Mouse (Mus musculus): ENCODE results near the gene Tcaf1. TPM values are rescaled to one million over a fixed set of nuclear protein-coding genes. Genes with fewer than 3 reads are reported as not detected.
A peak's percentile ranks its signal among the peaks of the same experiment; 100 is the strongest.

Gene Tcaf1
- polyA plus RNA-seq, 1 experiment from 2014 or later: 104 TPM

GRCm38 (mm10) chr6:42644912-42645549 is 64.9 kb downstream of the Tcaf1 start, which contains the start of gene Tcaf2:
Gene Tcaf2, minus strand, starts transcription at chr6:42645254.
- WGBS: under 1% methylated on average over 23 of the region's 23 CpGs
- ATAC-seq (replicated peaks; ENCODE audit: insufficient number of reproducible peaks, low FRiP score, low TSS enrichment, low read depth) (peak; percentile 99), DNase-seq (ENCODE audit: low spot score) (peak; percentile 92)
- H3K9me3 ChIP-seq (replicated peaks; ENCODE audit: control insufficient read depth, low read length): no peaks in the 10 kb centered on the region
- H3K27me3 ChIP-seq (ENCODE audit: control insufficient read depth, insufficient read depth, low read length): no peaks in the 10 kb centered on the region
- no peaks in the 10 kb centered on the region for H3K4me1 ChIP-seq (ENCODE audit: control insufficient read depth, insufficient read depth, low read length)
- H3K9ac ChIP-seq (replicated peaks; ENCODE audit: low read length): no peak within 1 kb of the TSS; the same call in 1 of the 2 replicates
- H3K4me2 ChIP-seq (ENCODE audit: low read depth, low read length): peak within 1 kb of the TSS; percentile 41
- H3K4me3 ChIP-seq (ENCODE audit: low read depth, low read length): peak within 1 kb of the TSS; percentile 19
- no peak within 1 kb of the TSS for H3K27ac ChIP-seq (replicated peaks; ENCODE audit: low read depth, low read length)
- H3K36me3 ChIP-seq (replicated peaks; ENCODE audit: control insufficient read depth, insufficient read depth, low read depth, low read length): no peaks in the 10 kb centered on the region

- Histone ChIP-seq H3K27ac (replicated peaks; ENCODE audit: low read depth, low read length) (no peak overlapping the region), H3K36me3 (replicated peaks; ENCODE audit: control insufficient read depth, insufficient read depth, low read depth, low read length) (no peaks in the 10 kb centered on the region), H3K4me1 (ENCODE audit: control insufficient read depth, insufficient read depth, low read length) (no peaks in the 10 kb centered on the region), H3K27me3 (ENCODE audit: control insufficient read depth, insufficient read depth, low read length) (no peaks in the 10 kb centered on the region), H3K9ac (replicated peaks; ENCODE audit: low read length) (no peak overlapping the region), H3K9me3 (replicated peaks; ENCODE audit: control insufficient read depth, low read length) (no peaks in the 10 kb centered on the region), H3K4me3 (ENCODE audit: low read depth, low read length) (no peak overlapping the region), H3K4me2 (ENCODE audit: low read depth, low read length) (no peak overlapping the region)
- 88% methylated on average over 5 of the region's 5 CpGs for WGBS
- ATAC-seq (replicated peaks; ENCODE audit: insufficient number of reproducible peaks, low FRiP score, low TSS enrichment, low read depth) (no peak), DNase-seq (ENCODE audit: low spot score) (no peak)
Measured at GRCm38 (mm10) chr6:42634393-42634792, 75.5 kb downstream of the Tcaf1 start.

- 74% methylated on average over 4 of the region's 4 CpGs for WGBS
- H3K27me3 ChIP-seq (ENCODE audit: control insufficient read depth, insufficient read depth, low read length): no peaks in the 10 kb centered on the region
- H3K9ac ChIP-seq (replicated peaks; ENCODE audit: low read length): no peak overlapping the region
- no peaks in the 10 kb centered on the region for H3K36me3 ChIP-seq (replicated peaks; ENCODE audit: control insufficient read depth, insufficient read depth, low read depth, low read length)
- no peak overlapping the region for H3K4me3 ChIP-seq (ENCODE audit: low read depth, low read length)
- no peak overlapping the region for H3K27ac ChIP-seq (replicated peaks; ENCODE audit: low read depth, low read length)
- no peak overlapping the region for H3K4me2 ChIP-seq (ENCODE audit: low read depth, low read length)
- ATAC-seq (replicated peaks; ENCODE audit: insufficient number of reproducible peaks, low FRiP score, low TSS enrichment, low read depth) (no peak), DNase-seq (ENCODE audit: low spot score) (no peak)
- H3K9me3 ChIP-seq (replicated peaks; ENCODE audit: control insufficient read depth, low read length): no peaks in the 10 kb centered on the region
- no peaks in the 10 kb centered on the region for H3K4me1 ChIP-seq (ENCODE audit: control insufficient read depth, insufficient read depth, low read length)
Measured at GRCm38 (mm10) chr6:42631395-42631794, 78.5 kb downstream of the Tcaf1 start.

Other genes starting within 250 kb of the Tcaf1 start
- not detected in 2 replicates for gene Olfr458, start 244.9 kb downstream of the Tcaf1 start, polyA plus RNA-seq (2014; fragmentation: Nextera tagmentation; extraction: Ambion mirVana)
- gene Olfr457, start 233.8 kb downstream of the Tcaf1 start, polyA plus RNA-seq (2014; fragmentation: Nextera tagmentation; extraction: Ambion mirVana): not detected in 2 replicates
- gene Olfr456, start 222.9 kb downstream of the Tcaf1 start, polyA plus RNA-seq (2014; fragmentation: Nextera tagmentation; extraction: Ambion mirVana): not detected in 2 replicates
- gene Olfr455, start 162.5 kb downstream of the Tcaf1 start, polyA plus RNA-seq (2014; fragmentation: Nextera tagmentation; extraction: Ambion mirVana): not detected in 2 replicates
- not detected in 2 replicates for gene Tcaf3, start 112.4 kb downstream of the Tcaf1 start, polyA plus RNA-seq (2014; fragmentation: Nextera tagmentation; extraction: Ambion mirVana)
- 1.9 and 2.5 TPM in 2 replicates for gene Tcaf2, start 64.8 kb downstream of the Tcaf1 start, polyA plus RNA-seq (2014; fragmentation: Nextera tagmentation; extraction: Ambion mirVana)
- not detected in 2 replicates for gene Olfr453, start 29.3 kb upstream of the Tcaf1 start, polyA plus RNA-seq (2014; fragmentation: Nextera tagmentation; extraction: Ambion mirVana)
- gene Olfr38, start 46.3 kb upstream of the Tcaf1 start, polyA plus RNA-seq (2014; fragmentation: Nextera tagmentation; extraction: Ambion mirVana): not detected in 2 replicates
- gene Olfr452, start 75.0 kb upstream of the Tcaf1 start, polyA plus RNA-seq (2014; fragmentation: Nextera tagmentation; extraction: Ambion mirVana): not detected in 2 replicates
- not detected in 2 replicates for gene Olfr450, start 101.9 kb upstream of the Tcaf1 start, polyA plus RNA-seq (2014; fragmentation: Nextera tagmentation; extraction: Ambion mirVana)
- not detected in 2 replicates for gene Olfr449, start 124.3 kb upstream of the Tcaf1 start, polyA plus RNA-seq (2014; fragmentation: Nextera tagmentation; extraction: Ambion mirVana)
- gene Olfr448, start 180.4 kb upstream of the Tcaf1 start, polyA plus RNA-seq (2014; fragmentation: Nextera tagmentation; extraction: Ambion mirVana): not detected in 2 replicates
- gene Olfr447, start 198.8 kb upstream of the Tcaf1 start, polyA plus RNA-seq (2014; fragmentation: Nextera tagmentation; extraction: Ambion mirVana): not detected in 2 replicates
- gene Olfr446, start 211.3 kb upstream of the Tcaf1 start, polyA plus RNA-seq (2014; fragmentation: Nextera tagmentation; extraction: Ambion mirVana): not detected in 2 replicates
- not detected in 2 replicates for gene Olfr444, start 239.0 kb upstream of the Tcaf1 start, polyA plus RNA-seq (2014; fragmentation: Nextera tagmentation; extraction: Ambion mirVana)

Data from embryonic facial prominence, embryonic 11.5 days (tissue).